Mouse (Mus musculus) limb, embryonic 14.5 days (tissue): ENCODE measurements around the gene Cd81. TPM values are rescaled to one million over a fixed set of nuclear protein-coding genes. Genes with fewer than 3 reads are reported as not detected.

Experiments
- ATAC-seq: fragments of 200-750 bp; cut with Nextera tagmentation; 2 replicates; pipeline ENCODE4 v1.8.0; 2017; ENCODE audit warnings: low read depth, moderate number of reproducible peaks, moderate TSS enrichment; ENCODE audit not compliant: low FRiP score
- DNase-seq: peaks from one replicate; pipeline ENCODE4 v3.0.0-alpha.2; 2015; ENCODE audit warnings: low spot score
- H3K27ac ChIP-seq: fragments of 300-500 bp; sonication (generic); replicated peaks from 2 replicates; pipeline ENCODE4 v1.5.1; 2014; ENCODE audit warnings: low read depth, mild to moderate bottlenecking, low read length, moderate library complexity, mixed read lengths
- H3K27me3 ChIP-seq: fragments of 300-500 bp; sonication (generic); 2 replicates; pipeline ENCODE4 v1.6.1; 2014; ENCODE audit warnings: low read length, mixed read lengths; ENCODE audit not compliant: control insufficient read depth, insufficient read depth
- H3K36me3 ChIP-seq: fragments of 300-500 bp; sonication (generic); 2 replicates; pipeline ENCODE4 v1.6.1; 2014; ENCODE audit warnings: mild to moderate bottlenecking, low read length, moderate library complexity, mixed read lengths; ENCODE audit not compliant: control insufficient read depth, insufficient read depth
- H3K4me1 ChIP-seq: fragments of 300-500 bp; sonication (generic); 2 replicates; pipeline ENCODE4 v1.6.1; 2014; ENCODE audit warnings: antibody characterized with exemption, low read length, mixed read lengths; ENCODE audit not compliant: control insufficient read depth, insufficient read depth
- H3K4me2 ChIP-seq: fragments of 300-500 bp; sonication (generic); replicated peaks from 2 replicates; pipeline ENCODE4 v1.6.1; 2014; ENCODE audit warnings: low read depth, mild to moderate bottlenecking, low read length, moderate library complexity; ENCODE audit not compliant: severe bottlenecking
- H3K4me3 ChIP-seq: fragments of 300-500 bp; sonication (generic); replicated peaks from 2 replicates; pipeline ENCODE4 v1.5.1; 2014; ENCODE audit warnings: low read length
- H3K9ac ChIP-seq: fragments of 300-500 bp; sonication (generic); 2 replicates; pipeline ENCODE4 v1.6.1; 2014; ENCODE audit warnings: mild to moderate bottlenecking, low read depth, low read length, moderate library complexity; ENCODE audit not compliant: severe bottlenecking
- H3K9me3 ChIP-seq: fragments of 300-500 bp; sonication (generic); 2 replicates; pipeline ENCODE4 v1.6.1; 2016; ENCODE audit warnings: low read length; ENCODE audit not compliant: control insufficient read depth
- POLR2A ChIP-seq: fragments of 200-500 bp; IDR thresholded peaks from 2 replicates; pipeline ENCODE4 v1.8.0; 2012; ENCODE audit warnings: inconsistent platforms, mild to moderate bottlenecking, moderate library complexity, borderline replicate concordance; ENCODE audit not compliant: insufficient read depth, insufficient read length; ENCODE audit errors: extremely low read depth
- WGBS: fragments of 180-500 bp; shearing (Covaris S2); extraction: QIAGEN DNeasy Blood & Tissue Kit; methylation state at CpG from one replicate; pipeline ENCODE4 v1.1.7; 2014; 5-methylcytosine and 5-hydroxymethylcytosine counted together
- polyA plus RNA-seq, 2 experiments: library from polyadenylated mRNA; depleted of rRNA in 1 of 2; stranded (reverse) in 1 of 2; unstranded in 1 of 2; fragments of >200 nt; fragmentation: Nextera tagmentation in 1 of 2; extraction: Ambion mirVana in 1 of 2; gene quantifications; 2 replicates each; pipeline versions ENCODE4 v1.2.1 to v1.2.3; 2012 to 2014

Gene Cd81
- polyA plus RNA-seq, 2 experiments: 456 to 658 TPM

- H3K4me2 ChIP-seq: no peak overlapping the region
- H3K27me3 ChIP-seq: no peaks in the 10 kb centered on the region
- WGBS: 67% methylated on average over 2 of the region's 2 CpGs
- ATAC-seq: no peak
- H3K27ac ChIP-seq: no peak overlapping the region
- no peak overlapping the region for H3K9ac ChIP-seq
- DNase-seq: no peak
- no peaks in the 10 kb centered on the region for H3K9me3 ChIP-seq
- no peak for TF ChIP-seq POLR2A
- peaks cover 11% of the 10 kb centered on the region for H3K36me3 ChIP-seq
- H3K4me1 ChIP-seq: peaks cover 24% of the 10 kb centered on the region
- H3K4me3 ChIP-seq: no peak overlapping the region
Measured at GRCm38 (mm10) chr7:143051316-143051715, 1.2 kb upstream of the Cd81 start.

- no peak for TF ChIP-seq POLR2A
- Histone ChIP-seq H3K4me3 (peak overlapping the region; percentile 99), H3K4me1 (peaks cover 42% of the 10 kb centered on the region), H3K9ac (peak overlapping the region; percentile 94), H3K9me3 (no peaks in the 10 kb centered on the region), H3K4me2 (peak overlapping the region; percentile 94), H3K27me3 (no peaks in the 10 kb centered on the region), H3K27ac (peak overlapping the region; percentile 92), H3K36me3 (peaks cover 24% of the 10 kb centered on the region)
- DNase-seq (peak; percentile 89), ATAC-seq (peak; percentile 82)
- 0% methylated on average over 39 of the region's 46 CpGs for WGBS
Measured at GRCm38 (mm10) chr7:143053008-143053899, 715 bp downstream of the Cd81 start.

- H3K4me2 ChIP-seq: peak overlapping the region; percentile 94
- H3K9ac ChIP-seq: peak overlapping the region; percentile 94
- H3K27ac ChIP-seq: no peak overlapping the region
- H3K9me3 ChIP-seq: no peaks in the 10 kb centered on the region
- H3K4me1 ChIP-seq: peaks cover 50% of the 10 kb centered on the region
- no peaks in the 10 kb centered on the region for H3K27me3 ChIP-seq
- DNase-seq (no peak), ATAC-seq (no peak)
- WGBS: 46% methylated on average over 11 of the region's 11 CpGs
- TF ChIP-seq POLR2A: no peak
- peak overlapping the region; percentile 99 for H3K4me3 ChIP-seq
- peaks cover 29% of the 10 kb centered on the region for H3K36me3 ChIP-seq
Measured at GRCm38 (mm10) chr7:143053961-143054611, 1.5 kb downstream of the Cd81 start.

GRCm38 (mm10) chr7:143054612-143054965, 2.0 kb downstream of the Cd81 start:
- Histone ChIP-seq H3K4me3 (peak overlapping the region; percentile 99), H3K27me3 (no peaks in the 10 kb centered on the region), H3K27ac (no peak overlapping the region), H3K4me2 (peak overlapping the region; percentile 94), H3K9ac (peak overlapping the region; percentile 94), H3K36me3 (peaks cover 29% of the 10 kb centered on the region), H3K4me1 (peaks cover 50% of the 10 kb centered on the region), H3K9me3 (no peaks in the 10 kb centered on the region)
- DNase-seq (no peak), ATAC-seq (no peak)
- WGBS: 39% methylated on average over 3 of the region's 3 CpGs
- no peak for TF ChIP-seq POLR2A

GRCm38 (mm10) chr7:143055001-143055400, 2.5 kb downstream of the Cd81 start:
- Histone ChIP-seq H3K9me3 (no peaks in the 10 kb centered on the region), H3K4me2 (peak overlapping the region; percentile 94), H3K4me3 (peak overlapping the region; percentile 99), H3K4me1 (peaks cover 50% of the 10 kb centered on the region), H3K27me3 (no peaks in the 10 kb centered on the region), H3K36me3 (peaks cover 32% of the 10 kb centered on the region), H3K9ac (peak overlapping the region; percentile 94), H3K27ac (no peak overlapping the region)
- no peak for TF ChIP-seq POLR2A
- DNase-seq (no peak), ATAC-seq (no peak)
- WGBS: 88% methylated on average over 3 of the region's 3 CpGs
